Mouse (Mus musculus): ENCODE data around the gene Hdac4. TPM values are rescaled to one million over a fixed set of nuclear protein-coding genes. Genes with fewer than 3 reads are reported as not detected.

The Hdac4 gene
- total RNA-seq (2014; fragmentation: Nextera tagmentation) (11.7 and 13.0 TPM in 2 replicates), total RNA-seq (2017) (12.1 and 13.8 TPM in 2 replicates)

DNA sequence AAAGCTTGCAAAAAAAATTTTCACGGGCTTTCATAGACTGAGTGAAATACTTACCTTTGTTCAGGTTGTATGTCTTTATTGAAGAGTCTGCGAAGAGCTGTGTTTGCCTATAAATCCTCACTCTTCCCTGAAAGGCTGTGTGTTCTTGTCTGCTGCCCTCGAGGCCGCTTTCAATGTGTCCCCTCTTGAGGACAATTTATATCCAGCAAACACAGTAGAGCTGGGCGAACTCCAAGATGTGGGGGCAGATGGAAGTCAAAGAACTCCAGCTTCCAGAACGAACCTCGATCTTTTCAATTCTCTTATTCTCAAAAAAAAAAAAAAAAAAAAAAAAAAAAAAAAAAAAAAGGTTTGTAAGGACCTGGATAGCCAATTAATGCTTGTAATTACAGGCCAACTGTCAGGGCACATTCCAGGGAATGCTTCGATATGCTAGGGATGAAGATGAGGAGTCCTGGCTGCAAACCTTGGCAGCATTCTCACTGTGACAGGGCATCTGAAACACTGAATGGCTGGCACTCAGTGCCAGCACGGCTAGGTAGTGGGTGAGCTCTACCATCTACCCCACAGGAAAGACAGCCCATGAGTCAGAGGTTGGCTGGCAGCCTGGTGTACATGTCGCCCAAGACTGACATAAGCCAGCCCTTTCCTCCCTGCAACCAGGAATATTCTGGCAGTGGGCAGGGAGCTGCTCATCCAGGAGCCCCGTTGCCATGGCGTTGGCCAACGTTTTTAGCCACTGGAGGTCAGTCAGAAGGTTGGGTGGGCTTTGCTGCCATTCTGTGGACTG, at the start of gene Hdac4:
Hdac4 (minus strand) TSS at position 340 of the 790 bp plus-strand sequence.
- ATAC-seq (replicated peaks; ENCODE audit: poor library complexity, severe bottlenecking) = no peak

DNA sequence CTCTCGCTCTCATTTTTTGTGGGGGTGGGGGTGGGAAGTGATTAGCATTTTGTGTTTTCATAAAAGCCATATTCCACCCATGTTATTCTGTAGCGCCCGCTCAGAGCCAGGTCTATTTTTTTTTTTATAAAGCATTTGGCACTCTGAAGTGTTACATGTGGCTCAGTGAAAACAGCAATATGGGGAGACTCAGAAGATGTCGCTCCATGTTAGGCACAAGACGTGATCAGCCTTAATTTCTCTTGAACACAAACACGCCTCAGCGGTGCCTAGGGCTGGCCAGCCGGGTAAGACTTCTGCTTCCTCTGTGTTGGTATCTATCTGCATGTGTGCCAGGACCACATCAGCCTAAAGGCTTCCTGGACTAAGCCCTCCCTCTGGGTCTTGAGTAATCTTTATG, 48.0 kb upstream of the Hdac4 start:
- no peak for ATAC-seq (replicated peaks; ENCODE audit: poor library complexity, severe bottlenecking)

DNA sequence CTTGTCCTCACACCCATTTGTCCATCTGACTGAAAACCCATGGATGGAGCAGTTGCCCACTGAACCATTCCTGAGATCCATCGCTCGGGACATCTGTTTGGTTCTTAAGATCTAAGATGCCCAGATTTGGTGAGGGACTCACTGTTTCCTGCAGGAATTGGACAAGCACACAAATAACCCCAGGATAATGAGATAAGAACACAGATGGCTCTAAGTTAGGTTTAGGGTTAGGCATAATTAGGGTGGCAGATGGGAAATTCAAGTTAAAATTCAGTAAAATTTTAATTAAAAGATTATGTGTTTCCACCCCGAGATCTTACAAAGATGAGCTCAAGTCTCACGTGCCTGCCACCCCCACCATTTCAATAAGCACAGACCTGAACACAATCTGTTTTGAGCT, 44.6 kb upstream of the Hdac4 start:
- ATAC-seq (replicated peaks; ENCODE audit: poor library complexity, severe bottlenecking) = no peak

DNA sequence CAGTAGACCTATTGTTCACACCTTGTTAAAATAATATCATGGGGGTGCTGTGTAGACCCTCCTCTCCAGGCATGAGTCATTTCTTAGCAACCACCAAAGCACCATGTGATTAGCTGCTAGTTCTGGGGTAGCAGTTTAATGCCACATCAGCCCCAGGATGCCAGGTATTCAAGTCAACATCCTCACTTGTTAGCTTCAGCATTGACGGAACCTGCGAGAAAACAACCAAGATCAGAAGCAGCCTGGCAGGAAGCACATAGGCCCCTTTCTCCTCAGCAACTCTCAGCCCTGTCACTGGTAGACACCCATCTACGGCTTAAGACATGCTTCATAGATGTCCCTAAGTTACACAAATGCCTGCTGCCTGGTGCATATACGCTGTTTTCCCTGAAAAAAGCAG, 40.1 kb upstream of the Hdac4 start:
- no peak for ATAC-seq (replicated peaks; ENCODE audit: poor library complexity, severe bottlenecking)

DNA sequence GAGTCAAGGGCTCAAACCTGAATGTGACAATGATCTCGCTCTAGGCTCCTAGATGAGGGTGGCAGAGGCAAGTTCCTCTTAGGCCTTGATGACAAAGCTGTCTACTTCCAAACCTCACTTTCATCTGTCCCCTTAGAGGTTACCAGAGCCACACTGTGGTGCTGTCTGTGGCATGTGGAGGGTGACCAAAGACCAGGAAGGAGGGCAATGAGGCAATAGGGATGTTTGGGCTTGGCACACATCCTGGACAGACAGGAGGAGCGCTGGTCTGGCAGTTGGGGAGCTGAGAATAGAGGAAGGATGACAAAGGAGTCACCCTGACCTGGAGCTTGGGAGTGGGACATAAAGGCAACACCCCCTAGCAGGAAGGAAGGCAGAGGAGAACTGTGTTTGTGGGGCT, 29.8 kb upstream of the Hdac4 start:
- ATAC-seq (replicated peaks; ENCODE audit: poor library complexity, severe bottlenecking) = peak; percentile 93

DNA sequence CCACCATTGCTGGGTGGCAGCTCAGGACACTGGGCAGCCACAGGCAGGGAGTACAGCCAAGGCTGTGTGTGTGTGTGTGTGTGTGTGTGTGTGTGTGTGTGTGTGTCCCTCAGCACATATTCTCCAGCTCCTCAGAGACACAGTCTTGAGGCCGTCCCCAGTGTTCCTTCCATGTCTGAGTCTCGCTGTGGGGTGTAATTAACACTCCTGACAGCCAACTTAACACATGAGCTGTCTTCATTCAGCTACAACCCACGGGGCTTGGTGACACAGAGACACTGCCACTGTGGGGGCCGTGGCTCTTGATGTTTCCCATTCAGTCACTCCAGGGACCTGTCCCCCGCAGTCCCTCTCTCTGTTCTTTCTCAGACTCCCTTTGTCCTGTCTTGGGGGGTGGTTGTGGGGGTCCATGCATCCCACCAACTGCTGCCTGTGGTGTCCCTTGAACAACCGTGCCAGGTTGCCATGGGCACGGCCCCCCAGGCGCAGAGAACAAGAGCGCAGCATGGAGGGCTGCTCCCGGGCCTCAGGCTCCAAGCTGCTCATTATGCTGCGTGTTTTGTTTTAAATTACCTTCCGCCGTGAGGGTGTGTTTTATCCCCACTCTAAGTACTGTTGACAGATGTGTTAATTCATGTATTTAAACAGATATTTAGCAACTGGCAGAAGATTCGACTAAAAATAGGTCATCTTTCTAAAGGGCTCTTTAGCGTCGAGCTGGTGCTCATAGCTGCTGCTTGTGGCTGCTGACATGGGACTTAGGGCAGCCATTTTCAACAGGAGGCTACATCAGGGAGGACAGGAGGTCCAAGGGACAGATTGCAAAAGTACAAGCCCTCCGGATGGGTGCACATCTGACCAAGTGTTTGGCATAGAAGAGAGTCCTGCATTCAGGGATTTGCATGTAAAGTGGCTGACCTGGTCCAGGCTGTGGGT, 28.7 kb upstream of the Hdac4 start:
- ATAC-seq (replicated peaks; ENCODE audit: poor library complexity, severe bottlenecking) = no peak

DNA sequence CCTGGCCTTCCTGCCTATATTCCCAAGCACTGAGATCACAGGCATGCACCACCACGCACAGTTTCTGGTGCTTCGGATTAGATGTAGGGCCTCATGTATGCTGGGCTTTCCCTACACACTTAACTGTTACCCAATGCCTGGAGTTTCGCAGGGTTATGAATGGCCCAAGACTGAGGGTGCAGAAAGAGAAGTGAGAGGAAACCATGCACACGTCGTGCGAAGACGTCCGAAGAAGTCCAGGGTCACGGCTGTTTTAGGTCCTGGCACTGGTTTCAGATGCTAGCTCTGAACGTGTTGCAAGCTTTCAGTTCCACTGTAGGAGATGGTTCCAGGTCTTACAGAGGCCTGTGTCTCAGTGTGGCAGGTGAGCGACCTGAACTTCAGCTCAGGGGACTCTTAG, 21.2 kb upstream of the Hdac4 start:
- ATAC-seq (replicated peaks; ENCODE audit: poor library complexity, severe bottlenecking) = peak; percentile 86

DNA sequence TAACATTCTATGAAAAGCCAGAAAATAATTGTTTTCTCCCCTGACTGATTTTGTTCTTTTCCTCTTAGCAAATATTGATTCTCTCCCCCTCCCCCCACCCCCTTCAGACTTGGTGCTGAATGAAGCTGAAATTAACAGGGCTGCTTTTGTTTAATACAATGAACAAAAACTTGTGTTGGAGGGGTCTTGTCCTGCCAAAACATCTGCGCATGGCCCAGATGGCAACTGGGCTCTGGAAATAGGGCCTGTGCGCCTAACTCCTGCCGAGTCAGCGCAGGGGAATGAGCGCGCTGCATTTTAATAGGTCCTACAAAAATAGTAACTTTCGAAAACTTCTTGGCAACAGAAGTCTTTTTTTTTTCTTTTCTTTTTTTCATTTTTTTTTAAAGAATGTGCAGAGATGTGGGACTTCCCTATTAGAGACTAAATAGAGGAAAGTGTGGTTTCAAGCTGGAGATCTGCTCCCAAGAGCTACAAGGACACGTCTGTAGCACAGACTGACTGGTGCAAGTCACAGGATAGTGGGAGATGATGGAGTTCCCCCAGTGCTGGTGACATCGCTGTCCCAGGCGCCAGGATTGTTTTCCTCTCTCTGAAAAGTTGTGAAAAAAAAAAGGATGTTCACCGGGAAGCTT, 20.6 kb upstream of the Hdac4 start:
- peak; percentile 77 for ATAC-seq (replicated peaks; ENCODE audit: poor library complexity, severe bottlenecking)

DNA sequence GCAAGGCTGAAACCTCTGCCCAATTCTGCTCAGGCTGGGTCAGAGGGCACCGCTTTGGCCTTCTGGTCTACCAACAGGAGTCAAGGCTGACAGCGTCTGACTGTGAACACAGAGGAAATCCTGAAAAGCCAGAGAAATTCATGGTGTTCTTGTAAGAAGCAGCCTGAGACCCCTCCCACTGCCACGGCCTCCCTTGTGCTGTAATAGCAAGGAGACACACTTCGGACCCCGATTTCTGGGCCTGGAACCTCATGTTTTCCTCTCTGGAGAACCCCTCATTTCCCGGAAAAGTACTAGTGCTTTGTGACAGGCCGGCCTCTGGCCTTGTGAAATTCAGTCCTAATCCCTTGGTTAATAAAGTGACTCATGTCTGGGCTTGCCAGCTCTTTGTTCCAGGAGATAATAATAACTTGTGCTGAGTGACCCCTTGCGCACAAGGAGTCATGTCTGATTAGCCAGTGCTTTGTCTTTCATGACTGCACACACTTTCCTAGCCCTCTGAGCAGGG, 19.7 kb upstream of the Hdac4 start:
- ATAC-seq (replicated peaks; ENCODE audit: poor library complexity, severe bottlenecking) = no peak

DNA sequence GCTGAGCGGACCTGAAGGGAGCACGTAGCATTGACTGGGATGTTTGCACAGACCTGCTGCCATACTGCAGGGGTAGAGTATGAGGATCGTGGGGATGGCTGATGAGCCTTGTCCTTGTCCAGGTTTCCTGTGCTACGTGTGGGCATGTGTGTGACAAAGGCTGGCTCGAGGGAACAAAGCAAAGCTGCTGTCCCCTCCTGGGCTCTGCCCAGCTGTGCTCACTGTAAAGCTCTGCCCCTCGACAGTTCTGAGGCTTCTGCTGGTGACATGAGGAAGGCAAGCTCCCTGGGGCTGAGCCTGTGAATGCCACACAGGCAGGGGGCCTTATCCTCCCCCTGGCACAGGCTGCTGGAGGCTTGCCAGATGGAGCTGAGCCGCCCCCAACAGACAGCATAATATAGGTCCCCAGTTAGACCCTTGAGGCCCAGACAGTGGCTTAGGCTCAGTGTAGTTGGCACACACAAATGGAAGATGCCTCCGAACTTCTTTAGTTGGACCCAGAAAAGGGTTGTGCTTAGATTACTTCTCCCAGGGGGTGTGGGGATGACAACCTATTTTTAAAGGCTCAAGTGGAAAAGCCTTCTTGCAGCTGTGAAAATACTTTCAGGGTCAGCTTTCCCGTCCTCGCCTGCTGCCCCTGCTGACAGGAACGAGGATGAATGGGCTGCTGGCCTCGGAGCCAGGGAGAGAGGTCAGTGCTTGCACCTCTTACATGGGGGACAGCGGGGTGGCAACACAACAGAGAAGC, 16.7 kb upstream of the Hdac4 start:
- no peak for ATAC-seq (replicated peaks; ENCODE audit: poor library complexity, severe bottlenecking)

DNA sequence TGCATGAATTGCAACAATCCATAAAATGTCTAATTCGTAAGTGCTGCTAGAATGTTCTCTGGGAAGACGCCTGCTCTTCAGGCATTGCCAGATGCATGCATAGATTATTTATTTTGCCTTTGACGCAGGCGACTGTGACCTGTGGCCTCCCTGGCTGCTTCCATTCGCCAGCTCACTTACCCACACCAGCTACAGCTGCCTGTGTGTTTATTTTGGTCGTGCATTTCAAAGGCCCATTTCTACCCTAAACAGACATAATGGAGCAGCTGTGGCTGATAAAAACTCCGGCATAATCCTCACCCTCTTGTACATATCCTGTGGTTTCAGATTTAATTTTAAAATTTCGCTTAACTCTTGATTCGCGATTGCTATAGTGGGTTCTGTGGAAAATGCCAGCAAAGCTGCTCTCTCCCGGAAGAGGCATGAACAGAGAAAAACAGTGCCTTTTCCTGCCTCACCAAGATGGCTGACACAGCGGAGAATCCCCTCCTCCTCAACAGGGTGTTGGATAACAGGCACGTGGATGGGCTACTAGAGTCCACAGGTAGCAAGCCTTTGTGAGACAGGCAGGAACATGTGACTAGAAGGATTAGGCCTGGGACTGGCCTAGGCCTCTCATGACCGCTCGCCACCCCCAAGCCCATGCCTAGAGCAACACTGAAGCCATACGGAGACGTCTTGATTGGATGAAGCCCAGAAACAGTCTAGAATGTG, 7.3 kb upstream of the Hdac4 start:
- ATAC-seq (replicated peaks; ENCODE audit: poor library complexity, severe bottlenecking) = no peak

DNA sequence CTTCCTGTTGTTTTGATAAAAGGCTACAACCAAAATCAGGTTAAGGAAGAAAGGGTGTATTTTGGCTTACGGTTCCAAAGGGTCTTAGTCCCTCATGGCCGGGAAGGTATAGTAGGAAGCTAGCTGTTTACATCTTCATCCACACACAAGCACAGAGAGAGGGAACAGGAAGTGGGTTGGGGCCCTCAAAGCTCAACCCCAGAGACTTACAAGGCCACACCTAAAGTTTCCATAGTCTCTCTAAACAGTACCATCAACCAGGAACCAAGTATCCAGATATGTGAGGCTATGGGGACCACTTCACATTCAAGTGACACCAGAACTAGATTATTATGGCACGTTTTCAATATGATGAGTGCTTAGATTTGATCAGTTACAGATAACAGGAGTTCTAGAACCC, 5.0 kb downstream of the Hdac4 start:
- 0 out of 2 replicates have a peak, but pooled peaks have one; percentile 22 for ATAC-seq (replicated peaks; ENCODE audit: poor library complexity, severe bottlenecking)

DNA sequence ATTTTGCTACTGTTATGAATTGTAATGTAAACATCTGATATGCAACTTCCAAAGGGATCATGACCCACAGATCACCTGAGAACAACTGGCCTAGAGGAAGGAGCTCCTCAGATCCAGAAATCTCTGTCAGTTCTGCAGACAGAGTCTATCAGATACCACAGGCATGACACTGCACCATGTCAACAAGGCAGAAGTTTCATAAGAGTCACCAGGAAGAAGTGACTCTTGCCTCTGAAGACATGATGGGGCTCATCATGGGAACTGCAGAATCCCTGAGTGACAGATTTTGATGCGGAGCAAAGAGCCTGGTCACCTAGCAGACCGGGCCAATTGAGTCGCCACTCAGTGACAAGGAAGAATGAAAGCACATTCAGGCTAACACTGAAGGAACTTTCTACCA, 8.4 kb downstream of the Hdac4 start:
- ATAC-seq (replicated peaks; ENCODE audit: poor library complexity, severe bottlenecking) = 0 out of 2 replicates have a peak, but pooled peaks have one; percentile 23

DNA sequence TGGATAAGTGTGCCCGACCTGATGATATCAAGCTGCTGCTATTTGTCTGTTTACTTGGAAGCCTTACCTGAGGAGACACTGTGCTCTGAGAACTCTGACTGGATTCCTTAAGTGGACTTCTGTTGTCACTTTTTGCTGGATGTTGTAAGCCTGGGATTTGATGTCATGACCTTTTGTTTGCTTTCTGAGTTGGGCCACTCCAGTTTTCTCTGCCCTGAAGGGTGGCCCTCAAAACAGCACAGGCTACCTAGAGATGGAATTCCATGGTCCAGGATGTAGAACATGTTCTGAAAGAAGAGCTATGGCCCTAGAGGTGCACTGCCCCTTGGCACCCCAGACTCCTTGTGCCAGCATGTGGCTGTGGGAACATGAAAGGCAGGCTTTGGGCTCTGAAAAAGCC, 10.9 kb downstream of the Hdac4 start:
- no peak for ATAC-seq (replicated peaks; ENCODE audit: poor library complexity, severe bottlenecking)

DNA sequence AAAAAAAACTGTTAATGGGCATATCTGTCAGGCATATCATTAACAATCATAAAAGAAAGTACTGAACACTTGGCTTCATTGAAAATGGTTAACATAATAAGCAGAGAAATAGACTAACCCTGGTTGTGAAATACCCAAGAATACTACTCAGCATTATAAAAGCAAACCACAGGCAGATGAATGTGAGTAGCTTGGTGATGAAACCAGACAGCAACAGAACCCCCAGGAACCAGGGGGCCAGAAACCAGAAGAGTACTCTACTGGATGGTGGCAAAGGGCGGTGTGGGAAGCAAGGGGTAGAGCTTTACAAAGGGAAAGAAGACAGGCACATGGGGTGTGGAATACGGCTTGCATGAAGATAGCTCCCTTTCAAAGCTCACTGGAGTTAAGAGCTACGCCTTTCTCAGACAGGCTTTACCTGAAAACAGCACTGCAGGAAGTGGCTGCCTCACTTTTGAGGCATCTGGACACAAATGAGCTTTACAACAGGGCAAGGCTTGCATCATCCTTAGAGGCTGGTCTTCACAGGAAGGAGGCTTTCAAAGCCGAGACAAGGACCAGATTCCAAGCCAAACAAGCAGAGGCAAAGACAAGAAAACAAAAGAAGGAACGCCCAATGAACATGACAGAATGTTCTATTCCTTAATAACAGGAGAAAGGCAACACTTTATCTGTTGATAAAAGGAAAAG, 12.3 kb downstream of the Hdac4 start:
- ATAC-seq (replicated peaks; ENCODE audit: poor library complexity, severe bottlenecking) = peak; percentile 31

DNA sequence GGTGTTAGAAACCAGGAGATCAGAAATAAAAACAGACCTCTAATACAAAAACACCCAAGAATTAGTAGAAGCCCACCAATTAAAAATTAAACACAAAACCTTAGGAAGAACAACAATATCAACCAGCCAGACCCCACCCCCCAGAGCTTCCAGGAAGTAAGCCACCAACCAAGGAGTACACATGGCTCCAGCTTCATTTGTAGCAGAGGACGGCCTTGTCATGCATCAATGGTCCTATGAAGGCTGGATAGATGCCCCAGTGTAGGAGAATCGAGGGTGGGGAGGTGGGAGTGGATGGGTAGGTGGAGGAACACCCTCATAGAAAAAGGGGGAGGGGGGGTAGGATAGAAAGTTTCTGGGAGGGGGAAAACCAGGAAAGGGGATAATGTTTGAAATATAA, 13.5 kb downstream of the Hdac4 start:
- no peak for ATAC-seq (replicated peaks; ENCODE audit: poor library complexity, severe bottlenecking)

DNA sequence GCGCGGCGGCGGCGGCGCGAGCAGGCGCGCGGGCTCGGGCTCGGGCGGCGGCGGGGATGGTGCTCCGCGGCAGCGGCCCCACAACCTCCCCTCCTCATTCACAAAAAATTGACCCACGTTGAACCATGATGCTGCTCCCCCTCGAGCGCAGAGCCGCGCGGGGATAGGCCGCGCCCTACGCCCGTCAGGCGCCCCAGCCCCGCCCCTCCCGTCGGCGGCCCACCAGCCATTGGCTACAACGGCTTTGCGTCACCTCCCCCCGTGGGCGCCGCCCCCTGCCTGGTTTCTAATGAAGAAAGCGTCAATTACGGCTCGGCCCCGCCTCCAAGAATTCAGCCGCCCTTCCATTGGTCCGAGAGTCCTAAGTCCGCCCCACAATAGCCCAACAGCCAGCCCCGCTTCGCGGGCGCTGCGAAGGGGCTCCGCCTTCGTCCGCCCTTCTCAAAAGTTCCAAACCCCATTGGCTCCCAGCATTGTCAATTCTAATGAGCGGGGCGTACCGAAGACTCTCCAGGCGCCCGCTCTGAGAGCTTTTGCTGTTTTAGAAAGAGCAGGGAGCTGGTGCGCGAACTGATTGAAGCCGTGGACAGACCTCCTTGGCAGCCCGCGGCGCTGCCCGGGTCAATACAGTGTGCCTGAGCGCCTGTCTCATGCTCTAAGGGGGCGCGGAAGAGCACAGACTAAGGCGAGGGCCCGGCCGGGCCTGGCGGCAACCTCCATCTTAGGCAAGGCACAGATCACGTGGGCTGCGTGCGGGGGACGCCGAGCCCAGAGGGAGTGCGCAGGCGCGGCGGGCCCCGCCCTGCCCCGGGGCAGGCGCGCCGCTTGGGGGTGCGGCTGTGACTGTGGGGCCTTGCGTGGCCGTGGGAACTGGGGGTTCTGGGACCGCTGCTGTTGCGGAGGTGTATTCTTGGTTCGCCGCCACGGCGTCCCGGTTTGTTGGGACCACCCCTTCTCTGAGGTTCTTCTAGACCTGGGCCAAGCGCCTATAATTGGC, 15.1 kb downstream of the Hdac4 start:
- peak; percentile 86 for ATAC-seq (replicated peaks; ENCODE audit: poor library complexity, severe bottlenecking)
